Mouse (Mus musculus) heart, postnatal 36 days (tissue): ENCODE data around the gene Acnat1. TPM values are rescaled to one million over a fixed set of nuclear protein-coding genes. Genes with fewer than 3 reads are reported as not detected.
"Not testable (repeated sequence)": the region's sequence is repeated elsewhere in the genome, so short reads cannot be mapped to it uniquely, and the experiment has no call there.

Experiments used
- DNase-seq, 2 experiments: peaks; one replicate each; pipeline ENCODE4 v3.0.0; 2021 to 2022
- intact Hi-C: fragments of 180-260 bp; cut with DNase I; formaldehyde crosslinking; loops from one replicate; pipeline ENCODE4 v1.15.1; 2025
- total RNA-seq, 2 experiments: library from RNA; stranded (reverse); gene quantifications; 2 replicates each; pipeline ENCODE4 v1.2.3; 2021

Gene Acnat1
- total RNA-seq: not detected

- intact Hi-C loops: no loop called here
- no peak for DNase-seq
Observed at GRCm38 (mm10) chr4:49473435-49474100, at the start of gene Acnat1. TSS of gene Acnat1 (minus strand) at chr4:49473912.

DNA sequence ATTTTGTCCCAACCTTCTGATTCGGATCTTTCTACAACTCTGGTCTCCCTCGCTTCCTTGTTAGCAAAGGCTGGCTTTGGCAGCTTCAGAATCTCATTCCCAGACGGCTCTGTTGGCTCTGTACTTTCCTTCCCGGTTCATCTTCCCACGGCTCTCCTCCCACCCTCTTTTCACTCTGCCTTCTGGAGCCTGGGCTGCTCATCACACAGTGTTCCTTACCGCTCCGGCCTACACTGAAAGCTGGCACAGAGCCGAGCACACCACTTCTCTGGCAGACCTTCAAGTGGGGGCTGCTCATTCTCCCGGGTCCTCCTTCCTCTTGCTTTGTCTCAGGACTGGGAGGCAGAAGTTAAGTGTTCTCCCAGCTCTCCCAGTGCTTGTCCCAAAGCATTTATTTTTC, 48.9 kb upstream of the Acnat1 start:
- peak; percentile 23 to 33 for DNase-seq
- intact Hi-C loops: no loop called here

GRCm38 (mm10) chr4:49521346-49521745, 47.6 kb upstream of the Acnat1 start:
- no peak for DNase-seq
- intact Hi-C loops: loop anchor here (2.0 kb wide), 1 partner anchor 109 kb away; no protein-coding TSS in a partner anchor

DNA sequence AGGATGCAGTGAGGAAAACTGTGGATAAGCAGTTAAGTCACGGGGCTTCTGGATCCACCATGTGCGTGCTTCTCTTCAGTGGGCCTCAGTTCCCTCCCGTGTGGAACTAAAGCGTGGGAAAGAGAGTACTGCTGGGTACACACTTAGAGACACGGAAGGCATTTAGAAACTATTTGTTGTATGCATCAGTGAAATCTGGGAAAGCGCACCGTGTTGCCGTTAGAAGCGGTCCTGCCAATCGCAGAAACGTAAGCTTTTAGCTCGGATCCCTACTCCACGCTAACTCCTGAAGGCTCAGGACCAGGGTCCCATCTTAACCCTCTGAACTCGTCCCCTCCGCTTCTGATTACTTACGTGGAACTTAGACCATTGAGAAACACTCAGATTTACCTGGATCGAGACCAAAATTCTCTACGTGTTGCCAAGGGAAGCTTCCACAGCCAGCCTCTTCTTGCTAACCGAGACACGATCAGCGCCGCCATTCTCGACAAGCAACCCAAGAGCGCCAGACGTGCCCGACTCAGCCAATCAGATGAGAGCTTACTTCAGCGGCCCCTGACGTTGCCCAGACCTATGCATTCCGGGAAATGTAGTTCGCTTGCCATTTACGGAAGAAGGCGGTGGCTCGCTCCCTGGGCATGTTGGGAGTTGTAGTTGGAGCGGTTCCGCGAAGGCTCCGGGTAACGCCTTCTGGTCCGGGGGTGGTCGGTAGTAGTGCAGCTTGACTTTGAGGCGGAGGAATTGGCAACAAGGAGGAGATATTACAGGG, 47.0 kb upstream of the Acnat1 start, which contains the start of the genes Mrpl50 and Zfp189:
Gene Mrpl50, minus strand, starts transcription at position 522 of the 769 bp plus-strand sequence.
Gene Zfp189, plus strand, starts transcription at position 605 of the 769 bp plus-strand sequence.
- intact Hi-C loops: loop anchor here (2.0 kb wide), 1 partner anchor 110 kb away; no protein-coding TSS in a partner anchor

DNA sequence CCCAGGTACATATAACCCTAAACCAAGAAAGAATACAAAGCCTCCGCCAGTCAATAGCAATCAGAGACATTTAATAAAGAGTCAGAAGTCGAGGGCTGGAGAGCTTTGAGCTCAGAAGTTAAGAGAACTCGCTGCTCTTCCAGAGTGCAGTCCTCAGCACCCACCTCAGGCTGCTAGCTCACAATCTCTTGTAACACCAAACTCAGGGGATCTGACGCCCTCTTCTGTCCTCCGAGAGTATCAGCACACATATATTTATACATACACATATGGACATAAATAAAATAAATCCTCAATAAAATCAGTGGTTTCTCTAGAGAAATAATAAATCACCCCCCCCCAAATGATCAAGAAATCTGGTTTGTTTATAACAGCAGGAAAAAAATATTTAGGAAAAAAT, 45.8 kb upstream of the Acnat1 start:
- DNase-seq: no peak
- intact Hi-C loops: no loop called here

More for the DNA sequence above, 47.0 kb upstream of the Acnat1 start, which contains the start of the genes Mrpl50 and Zfp189:
- peak; percentile 88 for DNase-seq

DNA sequence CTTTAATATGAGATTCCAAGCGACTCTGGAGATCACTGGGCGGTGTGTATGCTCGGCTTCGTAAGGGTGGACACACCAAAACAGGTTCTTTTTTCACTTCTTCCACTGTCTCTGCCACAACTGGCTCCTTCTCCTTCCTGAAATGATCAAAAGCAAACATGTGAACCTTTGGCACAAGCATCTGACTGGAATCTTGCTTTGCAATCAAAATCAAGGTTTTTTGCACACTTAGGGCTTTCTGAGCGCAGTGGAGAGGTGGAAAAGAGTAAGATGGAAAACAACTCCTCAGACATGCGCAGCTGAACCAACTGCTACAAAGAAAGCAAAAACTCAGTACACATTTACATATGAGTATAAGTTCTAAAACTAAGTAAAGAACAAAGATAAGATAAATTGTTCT, 40.7 kb upstream of the Acnat1 start:
- DNase-seq: no peak

DNA sequence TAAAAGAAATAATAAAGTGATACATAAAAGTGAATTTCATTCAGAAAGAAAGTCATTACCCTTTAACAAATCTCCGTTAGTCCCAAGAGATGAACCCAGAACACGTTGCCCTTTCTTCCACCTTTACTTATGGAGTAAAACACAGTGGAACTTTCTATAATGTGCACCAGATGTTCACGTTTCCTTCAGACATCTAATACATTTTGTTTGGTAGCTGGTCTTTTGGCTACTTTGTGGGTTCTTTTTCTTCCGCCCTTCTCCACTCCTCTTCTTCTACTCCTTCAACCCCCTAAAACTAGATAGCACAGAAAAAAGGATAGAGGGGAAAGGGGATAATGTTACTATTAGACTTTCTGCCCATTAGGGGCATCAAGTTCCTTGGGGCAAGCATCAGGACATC, 38.9 kb upstream of the Acnat1 start:
- intact Hi-C loops: no loop called here
- no peak for DNase-seq

More for the DNA sequence above, 40.7 kb upstream of the Acnat1 start:
- intact Hi-C loops: no loop called here

DNA sequence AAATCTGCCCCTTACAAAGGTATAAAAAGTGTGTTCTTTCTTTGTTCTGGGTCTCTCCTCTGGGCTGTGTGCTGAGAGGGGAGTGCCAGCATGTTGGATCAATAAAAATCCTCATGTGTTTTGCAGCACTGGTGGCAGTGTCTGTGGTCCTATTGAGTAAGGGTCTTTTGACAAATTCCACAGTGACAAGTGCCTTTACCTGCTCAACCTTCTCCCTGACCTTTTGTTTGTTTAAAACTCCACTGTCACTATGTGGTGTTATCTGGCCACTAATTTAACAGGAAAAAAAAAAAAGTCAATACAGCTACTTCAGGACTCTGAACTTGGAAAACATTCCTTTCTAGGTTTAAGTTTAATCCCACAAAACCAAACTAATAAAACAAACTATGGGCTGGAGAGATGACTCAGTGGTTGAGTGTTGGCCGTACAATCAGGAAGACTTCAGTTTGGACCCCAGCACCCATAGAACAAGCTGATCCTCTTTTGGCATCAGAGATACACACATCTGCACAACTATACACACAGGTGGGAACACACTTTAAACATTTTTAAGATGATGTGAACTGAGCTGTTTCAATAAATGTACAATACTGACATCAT, 36.6 kb upstream of the Acnat1 start:
- DNase-seq, intact Hi-C loops: not testable (repeated sequence)

- intact Hi-C loops: no loop called here
- no peak for DNase-seq
Observed at GRCm38 (mm10) chr4:49509183-49509582, 35.5 kb upstream of the Acnat1 start.

DNA sequence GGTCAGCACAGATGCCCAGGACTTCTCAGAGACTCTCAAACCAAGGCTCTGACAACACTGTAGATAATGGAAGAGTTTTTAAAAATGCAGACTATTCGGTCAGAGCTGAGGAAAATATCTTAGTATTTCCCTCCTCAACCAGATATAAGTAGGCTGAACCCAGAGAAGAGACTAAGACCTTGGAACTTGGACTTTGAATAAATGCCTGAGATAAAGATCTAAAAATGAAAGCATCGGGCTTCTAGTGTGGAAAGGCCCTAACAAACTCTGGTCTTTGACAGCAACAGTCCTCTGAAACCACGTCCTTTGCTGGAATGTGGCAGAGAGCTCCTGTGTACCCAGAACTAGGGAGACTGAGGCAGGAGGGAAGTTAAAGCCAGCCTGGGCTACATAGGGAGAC, 32.7 kb upstream of the Acnat1 start, which contains the start of gene Baat:
Gene Baat, minus strand, starts transcription at position 172 of the 400 bp plus-strand sequence.
- intact Hi-C loops: no loop called here
- DNase-seq: no peak

DNA sequence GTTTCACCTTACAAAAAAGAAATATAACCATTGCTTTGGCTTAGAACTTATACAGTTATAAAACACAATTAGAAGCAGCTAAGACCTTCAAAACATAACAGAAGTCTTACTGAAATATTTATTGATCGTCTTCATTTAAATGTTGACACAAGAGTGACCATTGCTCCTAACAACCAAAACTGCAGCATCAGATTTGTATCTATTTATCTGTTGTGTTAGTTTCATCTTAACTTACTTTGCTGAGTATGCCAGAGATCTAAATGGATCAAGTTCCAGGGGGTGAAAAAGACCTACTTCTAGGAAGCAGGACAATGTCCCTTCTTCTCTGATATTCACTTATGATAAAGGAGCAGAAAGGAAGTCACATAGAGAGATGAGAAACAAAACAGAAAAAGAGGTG, 29.9 kb upstream of the Acnat1 start:
- intact Hi-C loops: no loop called here
- no peak for DNase-seq

DNA sequence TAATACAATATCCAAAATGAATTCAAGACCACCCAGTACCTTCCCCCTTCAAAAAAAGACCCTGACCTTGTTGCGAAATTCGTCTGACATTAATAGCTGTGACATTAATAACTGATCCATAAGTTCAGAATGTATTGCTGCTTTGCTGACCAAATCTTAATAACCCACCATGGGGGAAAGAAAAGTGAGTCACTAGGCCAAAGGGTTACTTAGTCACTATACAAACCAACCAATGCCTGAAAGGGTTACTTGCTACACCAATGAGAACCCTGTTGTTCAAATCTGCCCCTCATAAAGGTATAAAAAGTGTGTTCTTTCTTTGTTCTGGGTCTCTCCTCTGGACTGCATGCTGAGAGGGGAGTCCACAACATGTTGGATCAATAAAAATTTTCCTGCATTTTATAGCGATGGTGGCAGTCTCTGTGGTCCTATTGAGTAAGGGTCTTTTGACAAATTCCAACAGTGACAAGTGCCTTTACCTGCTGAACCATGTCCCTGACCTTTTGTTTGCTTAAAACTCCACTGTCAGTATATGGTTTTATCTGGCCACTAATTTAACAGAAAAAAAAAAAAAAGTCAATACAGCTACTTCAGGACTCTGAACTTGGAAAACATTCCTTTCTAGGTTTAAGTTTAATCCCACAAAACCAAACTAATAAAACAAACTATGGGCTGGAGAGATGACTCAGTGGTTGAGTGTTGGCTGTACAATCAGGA, 12.4 kb upstream of the Acnat1 start:
- intact Hi-C loops, DNase-seq: not testable (repeated sequence)

DNA sequence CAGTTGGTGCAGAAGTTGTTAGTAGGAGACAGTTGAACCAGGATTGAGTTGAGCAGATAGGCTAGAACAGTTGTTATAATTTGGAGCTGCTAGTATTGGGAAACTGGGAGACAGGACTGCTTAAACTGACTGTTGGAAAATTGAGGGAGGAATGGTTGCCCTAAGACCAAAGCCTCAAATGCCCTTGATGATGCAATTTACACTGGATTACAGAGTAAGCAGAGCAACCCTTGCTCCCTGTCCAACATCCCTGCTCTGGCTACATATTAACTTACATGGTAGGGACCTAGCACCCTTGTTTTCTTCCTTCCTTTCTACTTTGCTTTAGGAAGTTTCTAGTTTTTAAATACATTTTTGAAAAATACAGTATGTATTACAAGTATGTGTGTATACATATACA, 11.7 kb upstream of the Acnat1 start:
- no peak for DNase-seq

DNA sequence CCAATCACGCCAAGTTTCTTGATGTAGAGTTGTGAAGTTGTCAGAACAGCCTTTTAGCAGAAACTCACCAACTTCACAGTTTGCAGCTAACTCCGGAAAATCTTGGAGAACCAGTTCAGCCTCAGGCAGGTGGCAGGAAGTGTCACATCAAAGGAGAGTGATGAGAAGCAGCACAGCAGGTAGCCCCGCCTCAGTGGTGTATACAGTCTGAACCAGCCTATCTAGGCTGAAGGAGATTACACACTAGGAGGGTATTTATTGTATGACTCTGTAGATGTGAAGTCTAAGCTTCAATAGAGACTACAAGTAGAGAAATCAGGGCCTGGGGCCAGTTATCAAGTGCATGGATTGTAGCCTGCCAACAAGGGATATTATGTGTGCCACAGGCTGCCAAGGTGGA, 7.2 kb upstream of the Acnat1 start:
- intact Hi-C loops: no loop called here
- DNase-seq: no peak

More for the DNA sequence above, 11.7 kb upstream of the Acnat1 start:
- intact Hi-C loops: no loop called here

DNA sequence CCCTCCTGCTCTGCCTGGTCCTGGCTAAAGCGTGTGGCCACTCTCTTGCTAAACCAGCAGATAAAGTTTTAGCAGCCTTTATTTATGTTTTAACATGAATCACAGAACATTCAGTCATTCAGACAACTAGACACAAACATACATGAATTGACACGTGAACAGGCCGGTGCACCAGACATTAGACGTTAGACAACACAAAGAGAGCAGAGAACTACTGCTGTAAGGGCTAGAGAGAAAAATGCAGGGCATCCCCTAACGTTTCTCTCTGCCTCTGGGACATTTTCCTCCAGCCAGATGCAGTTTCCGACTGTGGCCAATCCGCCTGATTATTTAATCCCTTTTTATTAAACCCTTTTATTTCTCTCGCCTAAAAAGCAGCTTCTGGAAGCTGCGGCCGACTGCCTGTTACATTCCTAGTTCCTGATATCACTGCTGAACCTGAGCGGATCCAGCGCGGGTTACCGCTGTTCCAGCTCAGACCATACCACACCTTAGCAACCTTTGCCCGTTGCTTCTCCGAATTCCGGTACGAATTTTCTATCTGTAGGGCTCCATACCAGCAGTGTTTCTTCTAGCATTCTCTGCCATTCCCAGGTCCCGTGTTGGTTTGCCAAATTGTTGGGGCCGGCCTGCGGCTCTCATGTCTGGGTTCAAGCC, 6.5 kb upstream of the Acnat1 start:
- intact Hi-C loops: no loop called here
- no peak for DNase-seq

DNA sequence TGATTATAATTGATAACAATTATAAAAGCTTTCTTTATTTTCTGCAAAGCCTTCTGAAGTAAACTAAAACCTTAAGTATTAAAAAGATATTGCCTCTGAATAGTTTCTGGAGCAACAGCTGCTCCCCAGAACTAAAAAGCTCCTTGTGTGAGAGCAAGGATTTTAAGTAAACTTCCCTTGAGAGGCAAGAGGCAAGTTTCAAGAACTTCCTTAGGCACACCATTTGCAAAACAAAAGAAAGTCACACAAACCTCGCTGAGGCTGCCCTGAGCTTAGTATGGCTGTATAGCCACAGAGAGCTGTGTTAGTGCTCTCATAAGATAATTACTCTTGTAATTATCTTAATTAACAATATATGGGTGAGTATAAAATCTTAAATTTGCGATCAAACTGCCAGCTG, 5.3 kb upstream of the Acnat1 start:
- intact Hi-C loops, DNase-seq: not testable (repeated sequence)

DNA sequence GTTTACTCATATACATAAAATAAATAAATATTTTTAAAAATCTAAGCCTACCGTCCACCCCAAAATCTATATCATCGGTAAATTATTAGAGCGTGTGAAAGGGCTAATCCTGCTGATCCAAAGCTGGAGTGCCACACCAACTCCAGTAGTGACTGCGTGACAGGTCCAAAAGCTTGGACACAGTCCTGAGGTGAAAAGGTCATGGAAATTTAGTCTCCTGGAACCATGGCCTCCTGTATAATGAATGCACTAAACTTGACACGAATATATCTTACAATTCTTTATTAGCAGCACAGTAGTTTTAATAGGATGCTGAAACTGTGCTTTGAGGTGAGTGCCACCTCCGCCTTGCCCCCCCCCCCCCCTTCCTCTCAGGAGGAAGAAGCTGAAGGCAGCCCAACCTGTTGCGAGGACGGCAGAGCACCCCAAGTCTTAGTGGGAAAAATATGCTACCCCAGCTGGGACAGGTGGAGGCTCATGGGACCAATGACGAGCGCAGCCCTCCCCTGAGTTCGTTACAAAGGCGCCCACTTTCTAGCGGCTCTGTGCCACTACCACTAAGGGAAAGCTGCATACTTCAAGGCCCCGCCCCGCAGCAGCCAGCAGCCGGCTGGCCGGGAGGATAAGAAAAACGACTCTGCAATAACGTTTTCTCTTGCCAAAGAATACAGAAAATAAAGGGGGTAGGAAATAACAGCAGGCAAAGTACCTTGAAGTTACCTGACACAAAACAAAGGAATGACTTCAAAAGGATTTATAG, 4.6 kb upstream of the Acnat1 start:
- DNase-seq: no peak
- intact Hi-C loops: no loop called here

DNA sequence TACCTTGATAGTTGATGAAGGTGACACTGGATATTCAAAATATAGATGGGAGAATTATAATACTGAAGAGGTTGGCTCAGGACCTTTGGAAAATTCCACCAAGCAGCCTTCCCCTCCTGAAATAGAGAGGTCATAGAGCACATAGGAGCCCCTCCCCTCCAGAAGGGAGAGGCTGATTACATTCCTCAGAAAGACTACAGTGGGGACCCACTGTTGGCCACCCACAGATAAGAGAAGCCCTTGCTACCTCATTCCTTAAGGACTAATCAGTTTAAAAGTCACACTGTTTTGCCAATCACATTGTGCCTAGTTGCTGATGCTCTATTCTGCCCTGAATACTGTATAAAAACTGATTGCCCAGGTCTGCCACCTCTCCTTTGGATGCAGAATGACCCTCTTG, 871 bp upstream of the Acnat1 start:
- intact Hi-C loops: no loop called here
- DNase-seq: no peak

GRCm38 (mm10) chr4:49469435-49470151, 4.1 kb downstream of the Acnat1 start:
- intact Hi-C loops: no loop called here
- no peak for DNase-seq
